Mouse (Mus musculus): ENCODE data around the gene Aldh8a1.

DNA sequence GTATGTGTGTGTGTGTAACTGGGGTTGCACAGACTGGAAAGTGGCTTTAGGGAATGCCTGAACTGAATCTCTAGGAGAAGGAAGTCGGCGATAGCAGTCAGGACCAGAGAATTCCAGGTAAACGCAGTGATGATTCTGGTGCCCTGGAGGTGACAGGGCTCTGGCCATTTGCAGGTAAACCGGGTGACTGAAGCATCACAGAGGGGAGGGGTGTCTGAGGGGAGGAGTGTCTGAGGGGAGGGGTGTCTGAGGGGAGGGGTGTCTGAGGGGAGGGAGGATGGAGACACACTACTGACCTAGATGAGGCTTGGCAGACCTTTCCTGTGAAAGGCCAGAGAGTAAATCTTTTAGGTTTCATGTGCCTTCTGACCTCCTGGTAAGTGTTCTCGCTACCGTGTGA, 50.9 kb downstream of the Aldh8a1 start:
- TF ChIP-seq POLR2A (IDR thresholded peaks at IDR 0.05; ENCODE audit: low read depth, low read length) (no peak), CTCF (IDR thresholded peaks at IDR 0.05; ENCODE audit: extremely low read depth, insufficient read length, insufficient replicate concordance, low read depth, low read length) (no peak)

Measured in small intestine, adult 2 months (tissue).